16 mouse cellular contexts compared by ENCODE assay signal in genomic region chr3:101208751-101209150, GRCm38 (mm10).
"Had no signal": no experiment of that assay in that cellular context is flagged by ENCODE, and none has a peak within 500 bp of the region (broad histone marks: within the 10 kb centered on the region; RNA-seq: fewer than 3 reads in every experiment).

No protein-coding gene starts in this region.

- ATAC-seq: liver, postnatal 0 days; lung, postnatal 0 days had no signal

- H3K9me3 ChIP-seq: liver, embryonic 15.5 days; lung, embryonic 15.5 days; midbrain, embryonic 10.5 days; midbrain, embryonic 12.5 days; neural tube, embryonic 12.5 days had no signal

- H3K27me3 ChIP-seq: liver, embryonic 15.5 days; lung, embryonic 15.5 days; neural tube, embryonic 12.5 days had no signal

- H3K9ac ChIP-seq: liver, embryonic 15.5 days; liver, postnatal 0 days; lung, embryonic 15.5 days; midbrain, embryonic 12.5 days; neural tube, embryonic 12.5 days had no signal

- H3K36me3 ChIP-seq: liver, embryonic 15.5 days; lung, embryonic 15.5 days; midbrain, embryonic 10.5 days; midbrain, embryonic 12.5 days; neural tube, embryonic 12.5 days had no signal

- H3K27ac ChIP-seq: liver, embryonic 15.5 days; lung, embryonic 15.5 days; midbrain, embryonic 10.5 days; midbrain, embryonic 12.5 days; neural tube, embryonic 12.5 days had no signal

- H3K4me3 ChIP-seq: liver, embryonic 15.5 days; lung, embryonic 15.5 days; midbrain, embryonic 10.5 days; midbrain, embryonic 12.5 days; neural tube, embryonic 12.5 days had no signal

- H3K4me1 ChIP-seq: liver, embryonic 15.5 days had no signal

- H3K4me2 ChIP-seq: liver, embryonic 15.5 days; lung, embryonic 15.5 days; midbrain, embryonic 12.5 days; neural tube, embryonic 12.5 days had no signal

- DNase-seq: liver, postnatal 0 days; lung, adult 2 months; lung, postnatal 4 days; right cerebral cortex, adult 18-20 months; right cerebral cortex, postnatal 25 days; right cerebral cortex, postnatal 4 days; spleen, adult 18-20 months; thymus, adult 18-20 months; thymus, postnatal 14 days; thymus, postnatal 36 days had no signal
